Mouse (Mus musculus) liver, embryonic 16.5 days (tissue): ENCODE measurements at regions not wholly inside any gene's neighbourhood (a gene's known extent, or its start where the extent isn't known, plus 50 kb on each side); places are given as distances from the start of the nearest gene placed in this dataset.

Experiments
- ATAC-seq: fragments of 200-750 bp; cut with Nextera tagmentation; 2 replicates; pipeline ENCODE4 v1.8.0; 2017; ENCODE audit warnings: low read depth, mild to moderate bottlenecking, moderate number of reproducible peaks, moderate library complexity
- H3K27ac ChIP-seq: fragments of 300-500 bp; sonication (generic); 2 replicates; pipeline ENCODE4 v1.5.1; 2014; ENCODE audit warnings: mild to moderate bottlenecking, low read length
- H3K27me3 ChIP-seq: fragments of 300-500 bp; sonication (generic); 2 replicates; pipeline ENCODE4 v1.6.1; 2014; ENCODE audit warnings: low read depth, low read length, mixed read lengths; ENCODE audit not compliant: control insufficient read depth, insufficient read depth
- H3K36me3 ChIP-seq: fragments of 300-500 bp; sonication (generic); 2 replicates; pipeline ENCODE4 v1.6.1; 2014; ENCODE audit warnings: mild to moderate bottlenecking; ENCODE audit not compliant: control insufficient read depth, insufficient read depth
- H3K4me1 ChIP-seq: fragments of 300-500 bp; sonication (generic); 2 replicates; pipeline ENCODE4 v1.6.1; 2014; ENCODE audit warnings: low read depth, low read length, mixed read lengths; ENCODE audit not compliant: control insufficient read depth
- H3K4me2 ChIP-seq: fragments of 300-500 bp; sonication (generic); 2 replicates; pipeline ENCODE4 v1.6.1; 2014; ENCODE audit warnings: low read depth, low read length, mixed read lengths
- H3K4me3 ChIP-seq: fragments of 300-500 bp; sonication (generic); 2 replicates; pipeline ENCODE4 v1.5.1; 2014; ENCODE audit warnings: low read depth, mild to moderate bottlenecking, low read length
- H3K9ac ChIP-seq: fragments of 300-500 bp; sonication (generic); 2 replicates; pipeline ENCODE4 v1.6.1; 2014; ENCODE audit warnings: low read depth, low read length
- H3K9me3 ChIP-seq: fragments of 300-500 bp; sonication (generic); replicated peaks from 2 replicates; pipeline ENCODE4 v1.6.1; 2016; ENCODE audit warnings: low read length; ENCODE audit not compliant: control insufficient read depth
- WGBS: fragments of 180-500 bp; shearing (Covaris S2); extraction: QIAGEN DNeasy Blood & Tissue Kit; methylation state at CpG from one replicate; pipeline ENCODE4 v1.1.7; 2014; ENCODE audit not compliant: insufficient replicate concordance; 5-methylcytosine and 5-hydroxymethylcytosine counted together

DNA sequence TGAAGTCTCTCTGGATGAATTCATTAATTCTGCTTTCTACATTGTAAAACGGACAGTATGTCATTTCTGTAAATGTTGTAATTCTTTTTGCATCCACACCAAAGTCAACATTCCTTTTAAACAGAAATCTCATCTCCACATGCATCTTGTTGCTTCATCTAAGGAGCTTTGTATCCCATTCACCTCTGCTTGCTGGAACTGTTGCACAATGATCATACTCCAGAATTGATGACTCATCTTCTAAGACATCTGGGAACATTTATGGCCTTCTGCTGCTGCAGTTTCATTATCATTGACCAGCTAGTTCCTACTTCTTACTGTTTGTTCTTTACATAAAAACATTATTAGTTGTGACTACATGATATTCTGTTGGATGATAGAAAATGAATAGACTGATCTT, 1926.9 kb upstream of the Gm38303 start:
- no peak overlapping the region for H3K9ac ChIP-seq
- H3K9me3 ChIP-seq: no peaks in the 10 kb centered on the region
- no peaks in the 10 kb centered on the region for H3K36me3 ChIP-seq
- no peak overlapping the region for H3K4me2 ChIP-seq
- H3K27me3 ChIP-seq: no peaks in the 10 kb centered on the region
- H3K27ac ChIP-seq: no peak overlapping the region
- ATAC-seq: no peak
- 60% methylated on average over 1 of the region's 1 CpGs for WGBS
- no peak overlapping the region for H3K4me3 ChIP-seq
- H3K4me1 ChIP-seq: no peaks in the 10 kb centered on the region

DNA sequence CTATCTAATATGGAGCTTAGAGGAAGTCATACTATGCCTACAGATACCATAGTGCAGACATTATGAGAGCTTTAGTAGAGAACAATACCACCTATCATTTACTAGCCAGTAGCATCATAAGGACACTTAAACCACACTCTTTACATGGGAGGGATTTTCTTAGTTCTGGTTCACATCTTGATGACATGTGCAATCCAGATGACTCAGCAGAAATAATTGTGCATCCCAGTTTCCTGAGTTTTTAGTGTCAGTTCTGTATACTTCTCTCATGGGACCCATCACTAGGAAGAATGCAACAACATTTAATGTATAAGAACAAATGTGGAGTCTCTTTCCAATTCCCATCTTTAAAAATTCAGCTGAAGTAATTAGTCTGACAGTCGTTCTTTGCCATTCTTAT, 1922.2 kb upstream of the Gm38303 start:
- Histone ChIP-seq H3K9me3 (no peaks in the 10 kb centered on the region), H3K9ac (no peak overlapping the region), H3K27ac (no peak overlapping the region), H3K4me3 (no peak overlapping the region), H3K4me1 (no peaks in the 10 kb centered on the region), H3K27me3 (no peaks in the 10 kb centered on the region), H3K36me3 (no peaks in the 10 kb centered on the region), H3K4me2 (no peak overlapping the region)
- 43% methylated on average over 1 of the region's 1 CpGs for WGBS
- no peak for ATAC-seq

DNA sequence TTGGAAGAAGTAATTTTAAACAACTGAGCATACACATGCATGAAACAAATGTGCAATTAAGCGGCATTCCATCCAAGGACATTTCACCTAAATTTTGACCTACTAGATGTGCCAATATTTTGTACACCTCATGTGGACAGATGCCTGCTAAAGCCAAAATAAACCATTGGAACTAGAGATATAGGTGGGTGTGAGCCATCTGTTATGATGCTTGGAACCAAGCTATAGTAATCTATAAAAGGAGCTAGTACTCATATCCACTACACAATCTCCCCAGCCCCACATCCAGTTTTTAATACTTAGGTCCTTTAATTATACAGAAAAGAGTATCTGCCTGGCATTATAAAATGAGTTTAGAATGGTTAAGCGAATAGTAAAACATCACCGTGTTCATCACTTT, 1910.7 kb upstream of the Gm38303 start:
- Histone ChIP-seq H3K27ac (no peak overlapping the region), H3K4me2 (no peak overlapping the region), H3K9me3 (no peaks in the 10 kb centered on the region), H3K36me3 (no peaks in the 10 kb centered on the region), H3K4me3 (no peak overlapping the region), H3K27me3 (no peaks in the 10 kb centered on the region), H3K9ac (no peak overlapping the region), H3K4me1 (no peaks in the 10 kb centered on the region)
- no peak for ATAC-seq
- whole genome bisulfite sequencing: 67% methylated on average over 3 of the region's 3 CpGs

DNA sequence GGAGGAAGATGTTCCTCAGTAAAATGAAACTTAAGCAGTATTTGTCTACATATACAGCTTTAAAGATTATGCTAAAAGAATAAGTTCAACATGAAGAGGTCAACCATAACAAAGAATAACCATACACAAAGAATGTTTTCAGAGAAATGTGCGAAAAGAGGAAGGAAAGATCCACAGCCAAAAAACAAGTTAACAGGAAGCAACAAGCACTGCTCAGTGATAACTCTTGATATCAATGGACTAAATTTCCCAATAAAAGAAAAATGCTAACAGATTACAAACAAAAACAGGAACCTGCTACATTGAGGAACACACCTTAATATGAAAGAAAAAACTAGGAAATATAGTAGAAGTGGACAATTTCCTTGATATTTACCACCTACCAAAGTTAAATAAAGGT, 1905.5 kb upstream of the Gm38303 start:
- H3K4me2 ChIP-seq: no peak overlapping the region
- no peaks in the 10 kb centered on the region for H3K36me3 ChIP-seq
- H3K27me3 ChIP-seq: no peaks in the 10 kb centered on the region
- no peaks in the 10 kb centered on the region for H3K9me3 ChIP-seq
- no peak for ATAC-seq
- 39% methylated on average over 1 of the region's 1 CpGs for WGBS
- H3K4me1 ChIP-seq: no peaks in the 10 kb centered on the region
- no peak overlapping the region for H3K27ac ChIP-seq
- H3K4me3 ChIP-seq: no peak overlapping the region
- H3K9ac ChIP-seq: no peak overlapping the region

DNA sequence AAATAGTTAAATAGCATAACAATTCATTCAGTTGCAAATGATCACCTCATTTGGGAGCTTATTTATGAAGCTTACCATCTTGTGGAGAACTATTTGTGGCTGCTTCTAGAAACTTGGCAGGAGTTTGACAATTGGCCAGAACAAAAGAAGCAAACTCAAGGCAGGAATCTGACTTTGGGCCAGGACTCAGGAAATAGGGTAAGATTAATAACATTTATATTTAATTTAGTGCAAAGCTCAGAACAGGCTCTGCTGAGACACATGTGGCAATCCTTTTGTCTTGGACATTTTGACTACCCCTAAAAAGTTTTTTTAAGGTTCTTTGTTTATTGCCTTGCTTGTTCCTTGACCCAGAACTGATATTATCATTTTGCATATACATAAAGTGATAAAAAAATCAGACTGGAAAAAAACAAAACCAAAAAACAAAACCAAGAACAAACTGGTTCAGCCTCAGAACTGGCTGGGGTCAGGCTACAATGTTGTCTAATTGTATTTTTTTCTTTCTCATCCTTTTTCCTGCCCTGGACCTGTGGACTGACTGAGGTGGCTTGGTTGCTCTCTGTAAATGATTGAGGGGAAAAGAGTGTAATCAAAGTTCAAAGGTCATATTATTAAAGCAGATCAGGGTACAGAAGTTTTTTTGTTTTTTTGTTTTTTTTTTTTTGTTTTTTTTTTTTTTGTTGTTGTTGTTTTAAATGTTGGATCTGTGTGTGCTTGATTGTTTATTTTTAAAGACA, 1892.4 kb upstream of the Gm38303 start:
- no peak for ATAC-seq
- H3K9me3 ChIP-seq: no peaks in the 10 kb centered on the region

DNA sequence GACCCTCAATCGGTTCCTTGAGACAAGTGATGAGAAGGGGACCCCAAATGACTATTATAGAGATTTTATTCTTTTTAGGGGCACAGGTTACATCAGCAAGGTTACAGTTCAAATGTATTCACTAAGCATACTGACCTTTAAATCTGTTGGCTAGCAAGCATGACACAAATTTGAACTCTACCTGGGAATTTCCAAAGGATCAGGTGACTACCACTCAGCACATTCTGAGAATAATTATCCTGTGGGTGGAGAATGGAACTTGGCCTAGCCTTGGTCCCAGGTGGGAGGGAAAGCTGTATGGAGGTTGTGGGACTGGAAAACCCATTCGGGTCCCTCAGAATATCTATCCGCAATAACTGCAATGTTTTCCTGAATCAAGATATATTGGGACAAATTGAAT, 1891.3 kb upstream of the Gm38303 start:
- Histone ChIP-seq H3K27me3 (no peaks in the 10 kb centered on the region), H3K4me1 (no peaks in the 10 kb centered on the region), H3K4me2 (no peak overlapping the region), H3K27ac (no peak overlapping the region), H3K9me3 (no peaks in the 10 kb centered on the region), H3K4me3 (no peak overlapping the region), H3K36me3 (no peaks in the 10 kb centered on the region), H3K9ac (no peak overlapping the region)
- WGBS: 54% methylated on average over 3 of the region's 3 CpGs
- ATAC-seq: no peak

More for the DNA sequence above, 1892.4 kb upstream of the Gm38303 start:
- Histone ChIP-seq H3K4me3 (no peak overlapping the region), H3K9ac (no peak overlapping the region), H3K36me3 (no peaks in the 10 kb centered on the region), H3K4me1 (no peaks in the 10 kb centered on the region), H3K27ac (no peak overlapping the region), H3K27me3 (no peaks in the 10 kb centered on the region), H3K4me2 (no peak overlapping the region)

DNA sequence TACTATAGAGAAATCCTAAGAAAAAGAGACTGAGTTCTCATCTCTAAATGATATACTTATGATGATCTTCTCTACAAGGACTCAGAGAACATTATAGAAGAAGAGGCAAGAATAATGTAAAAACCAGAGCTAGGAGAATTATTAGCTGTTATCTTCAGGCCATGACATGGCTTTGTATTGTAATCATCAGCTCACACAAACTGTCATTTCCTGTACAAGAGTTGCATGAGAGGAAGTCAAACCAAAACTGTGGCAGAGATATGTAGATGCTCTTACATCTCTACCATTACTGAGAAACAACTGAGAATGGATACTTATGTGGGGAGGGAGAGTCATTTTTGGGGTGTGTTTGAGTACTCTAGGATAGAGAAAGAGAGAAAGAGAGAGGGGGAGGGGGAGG, 1889.4 kb upstream of the Gm38303 start:
- Histone ChIP-seq H3K9me3 (no peaks in the 10 kb centered on the region), H3K27me3 (no peaks in the 10 kb centered on the region), H3K9ac (no peak overlapping the region), H3K4me3 (no peak overlapping the region), H3K4me1 (no peaks in the 10 kb centered on the region), H3K36me3 (no peaks in the 10 kb centered on the region), H3K4me2 (no peak overlapping the region), H3K27ac (no peak overlapping the region)
- no peak for ATAC-seq

DNA sequence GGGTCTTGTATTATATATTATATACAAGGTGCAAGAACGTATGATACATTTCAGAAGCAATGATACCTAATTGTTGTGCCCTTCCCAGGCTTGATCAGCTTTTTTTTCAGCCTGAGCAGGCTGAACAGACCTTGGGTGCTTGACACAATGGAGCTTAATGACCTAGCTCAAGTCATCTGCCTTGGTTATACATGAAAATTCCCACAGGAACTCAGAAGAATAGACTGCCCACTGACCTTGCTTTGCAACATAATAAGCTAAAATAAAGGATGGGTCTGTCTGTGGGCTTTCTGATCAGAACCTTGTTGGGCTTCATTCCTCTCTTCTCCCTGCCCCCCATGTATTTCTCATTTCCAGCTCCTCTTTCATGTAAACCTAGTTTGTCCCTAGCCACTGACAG, 1880.6 kb upstream of the Gm38303 start:
- H3K4me3 ChIP-seq: no peak overlapping the region
- no peak overlapping the region for H3K9ac ChIP-seq
- no peak for ATAC-seq
- H3K27me3 ChIP-seq: no peaks in the 10 kb centered on the region
- WGBS: 43% methylated on average over 1 of the region's 1 CpGs
- H3K9me3 ChIP-seq: no peaks in the 10 kb centered on the region
- no peaks in the 10 kb centered on the region for H3K4me1 ChIP-seq
- H3K4me2 ChIP-seq: no peak overlapping the region
- H3K36me3 ChIP-seq: no peaks in the 10 kb centered on the region
- H3K27ac ChIP-seq: no peak overlapping the region

DNA sequence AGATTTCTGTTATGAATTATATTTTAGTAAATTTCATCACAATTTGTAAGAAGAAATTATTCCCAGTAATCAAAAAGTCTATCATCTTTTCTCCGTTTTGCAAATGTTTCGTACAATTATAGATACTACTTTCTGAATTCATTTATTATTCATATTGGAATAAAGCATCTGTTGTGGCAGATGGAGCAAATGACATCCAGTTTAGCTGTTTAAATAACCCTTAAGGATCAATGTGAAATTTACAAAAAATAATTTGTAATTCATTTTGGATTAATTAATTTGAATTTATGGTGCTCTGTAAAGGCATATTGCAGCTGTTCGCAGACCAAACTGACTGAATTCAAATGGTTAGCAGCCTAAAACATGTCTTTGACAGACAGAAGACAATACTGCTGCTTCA, 1879.3 kb upstream of the Gm38303 start:
- H3K27me3 ChIP-seq: no peaks in the 10 kb centered on the region
- H3K36me3 ChIP-seq: no peaks in the 10 kb centered on the region
- H3K4me1 ChIP-seq: no peaks in the 10 kb centered on the region
- WGBS: 75% methylated on average over 3 of the region's 3 CpGs
- no peak overlapping the region for H3K4me3 ChIP-seq
- no peak overlapping the region for H3K4me2 ChIP-seq
- no peak overlapping the region for H3K27ac ChIP-seq
- no peak overlapping the region for H3K9ac ChIP-seq
- ATAC-seq: no peak
- no peaks in the 10 kb centered on the region for H3K9me3 ChIP-seq
